Mouse (Mus musculus) heart, postnatal 25 days (tissue): ENCODE results near the gene Cttnbp2nl. TPM values are rescaled to one million over a fixed set of nuclear protein-coding genes. Genes with fewer than 3 reads are reported as not detected.

Experiments used
- DNase-seq: peaks from one replicate; pipeline ENCODE4 v3.0.0; 2022; ENCODE audit warnings: low spot score
- intact Hi-C: fragments of 180-260 bp; cut with DNase I; formaldehyde crosslinking; loops from one replicate; pipeline ENCODE4 v1.15.1; 2025
- total RNA-seq, 2 experiments: library from RNA; stranded (reverse); gene quantifications; 2 replicates each; pipeline ENCODE4 v1.2.3; 2021

Gene Cttnbp2nl
- total RNA-seq, 2 experiments from 2014 or later = 18.9 to 20.1 TPM

DNA sequence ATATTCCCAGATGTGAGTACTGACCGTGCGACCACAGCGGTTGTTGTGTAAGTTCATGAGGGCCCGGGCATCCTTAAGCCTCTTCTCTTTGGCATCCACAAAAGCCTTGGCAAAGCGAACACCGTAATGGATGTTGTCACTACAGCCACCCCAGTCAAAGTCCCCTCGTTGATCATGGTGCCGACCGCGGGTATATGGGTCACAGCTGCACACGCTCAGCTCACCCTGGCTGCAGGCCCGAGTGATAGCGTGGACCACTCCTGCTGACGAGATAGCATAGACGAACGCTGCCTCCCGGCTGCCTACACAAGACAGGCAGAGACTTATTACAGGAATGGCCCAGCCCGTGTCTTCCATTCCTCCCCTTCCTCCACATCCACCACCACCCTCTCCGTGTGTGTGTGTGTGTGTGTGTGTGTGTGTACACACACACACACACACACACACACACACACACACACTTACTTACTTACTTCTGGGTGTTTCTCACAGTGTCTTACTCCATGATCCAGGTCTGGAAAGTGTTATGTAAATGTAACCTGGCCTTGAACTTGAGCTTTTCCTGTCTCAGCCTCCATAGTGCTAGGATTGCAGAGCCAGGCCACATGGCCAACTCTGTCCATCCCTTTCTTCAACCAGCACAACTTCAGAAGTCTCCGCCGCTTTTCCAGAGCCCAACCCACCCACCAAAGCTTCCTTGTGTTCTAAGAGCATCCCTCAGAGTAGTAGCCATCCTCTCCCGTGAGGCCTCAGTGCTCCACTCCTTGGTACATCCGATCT lies 99.9 kb downstream of the Cttnbp2nl start:
- DNase-seq = no peak
- intact Hi-C loops = no loop called here

Other genes with a start within 250 kb of the Cttnbp2nl start
- 1 to 10 TPM; 6.2 to 6.3 TPM for gene Mov10, start 234.6 kb downstream of the Cttnbp2nl start, total RNA-seq
- 10 to 100 TPM; 19.8 to 22.6 TPM for gene St7l, start 189.1 kb downstream of the Cttnbp2nl start, total RNA-seq
- 10 to 100 TPM; 35.4 to 47.2 TPM for gene Capza1, start 188.6 kb downstream of the Cttnbp2nl start, total RNA-seq
- gene Wnt2b, start 91.2 kb downstream of the Cttnbp2nl start, total RNA-seq = 1 to 10 TPM; 1.0 to 1.9 TPM
- not detected for gene 4930564D02Rik, start 13.7 kb upstream of the Cttnbp2nl start, total RNA-seq